Mouse (Mus musculus) bone marrow macrophage, adult 2 months (primary cell): ENCODE measurements around the gene Dnase1l3.

Experiments used
- CTCF ChIP-seq: IDR thresholded peaks from 2 replicates; pipeline ENCODE4 v1.5.1; 2012; ENCODE audit warnings: low read depth, mild to moderate bottlenecking, low read length, moderate library complexity
- POLR2A ChIP-seq: IDR thresholded peaks from 2 replicates; pipeline ENCODE4 v1.6.1; 2012; ENCODE audit warnings: mild to moderate bottlenecking, low read depth, low read length, borderline replicate concordance

GRCm38 (mm10) chr14:7951234-7951633 is 43.1 kb downstream of the Dnase1l3 start:
- TF ChIP-seq CTCF (no peak), POLR2A (no peak)
